Mouse (Mus musculus): ENCODE data around the gene Ptges. TPM values are rescaled to one million over a fixed set of nuclear protein-coding genes. Genes with fewer than 3 reads are reported as not detected.
"Not testable (repeated sequence)": the region's sequence is repeated elsewhere in the genome, so short reads cannot be mapped to it uniquely, and the experiment has no call there.

Gene Ptges
- polyA plus RNA-seq, 1 experiment: 12.3 TPM

DNA sequence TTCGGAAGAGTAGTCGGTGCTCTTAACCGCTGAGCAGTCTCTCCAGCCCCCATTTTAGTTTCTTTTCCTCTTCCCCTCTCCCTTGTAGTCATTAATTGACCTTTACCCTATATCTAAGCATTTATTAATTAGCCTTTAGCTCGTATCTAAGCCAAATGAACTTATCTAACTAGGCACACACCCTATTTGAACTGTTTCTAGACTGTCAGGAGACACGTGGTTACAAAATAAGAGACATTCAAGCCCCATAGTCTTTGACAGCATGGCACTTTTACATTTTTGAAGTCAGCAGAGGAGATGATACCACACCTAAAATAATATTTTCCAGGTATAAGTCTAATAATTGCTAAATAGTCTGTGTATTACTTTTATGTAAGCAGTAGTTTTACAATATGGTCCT lies 11.9 kb upstream of the Ptges start:
- Histone ChIP-seq H3K4me1 (replicated peaks; ENCODE audit: control insufficient read depth, insufficient read depth, low read length) (0 out of 2 replicates have a peak, but pooled peaks cover 2% of the 10 kb centered on the region), H3K27me3 (ENCODE audit: control insufficient read depth, insufficient read depth, low read length) (no peaks in the 10 kb centered on the region), H3K27ac (ENCODE audit: control insufficient read depth, insufficient read depth, low read length) (no peak overlapping the region), H3K4me3 (ENCODE audit: control insufficient read depth, insufficient read depth, low read length) (no peak overlapping the region), H3K36me3 (ENCODE audit: control insufficient read depth, insufficient read depth, low read length) (no peaks in the 10 kb centered on the region)
- WGBS: 88% methylated on average over 5 of the region's 5 CpGs
- TF ChIP-seq POLR2A (IDR thresholded peaks at IDR 0.05; ENCODE audit: control insufficient read depth, extremely low read depth, insufficient read depth, low read length, poor library complexity) (no peak), CTCF (IDR thresholded peaks at IDR 0.05; ENCODE audit: borderline replicate concordance, control insufficient read depth, extremely low read depth, insufficient read depth, low read length, poor library complexity) (no peak)
- DNase-seq: no peak

DNA sequence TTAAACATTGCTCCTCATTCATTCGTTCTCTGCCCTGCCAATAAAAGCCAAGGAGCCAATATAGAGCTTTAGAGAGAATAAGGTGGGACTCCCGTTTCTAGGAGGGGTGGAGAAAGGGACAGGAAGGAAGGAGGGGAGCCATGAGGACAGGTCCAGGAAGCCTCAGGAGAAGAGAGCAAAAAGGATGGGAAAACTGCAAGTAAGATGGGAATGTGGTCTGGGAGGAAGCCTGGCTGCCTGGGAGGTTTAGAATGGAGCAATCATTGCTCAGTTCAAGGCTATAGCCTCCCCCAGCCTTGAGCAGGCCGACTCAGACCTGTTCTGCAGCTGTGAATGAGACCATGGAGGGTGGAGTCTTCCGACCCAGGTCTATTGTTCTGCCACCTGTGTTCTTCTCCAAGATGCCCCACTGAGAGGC lies 8.9 kb upstream of the Ptges start:
- 77% methylated on average over 4 of the region's 4 CpGs for WGBS
- TF ChIP-seq CTCF (IDR thresholded peaks at IDR 0.05; ENCODE audit: borderline replicate concordance, control insufficient read depth, extremely low read depth, insufficient read depth, low read length, poor library complexity) (no peak), POLR2A (IDR thresholded peaks at IDR 0.05; ENCODE audit: control insufficient read depth, extremely low read depth, insufficient read depth, low read length, poor library complexity) (no peak)
- H3K4me1 ChIP-seq (replicated peaks; ENCODE audit: control insufficient read depth, insufficient read depth, low read length): 0 out of 2 replicates have a peak, but pooled peaks cover 2% of the 10 kb centered on the region
- DNase-seq: no peak
- H3K4me3 ChIP-seq (ENCODE audit: control insufficient read depth, insufficient read depth, low read length): no peak overlapping the region
- H3K36me3 ChIP-seq (ENCODE audit: control insufficient read depth, insufficient read depth, low read length): no peaks in the 10 kb centered on the region
- H3K27ac ChIP-seq (ENCODE audit: control insufficient read depth, insufficient read depth, low read length): no peak overlapping the region
- no peaks in the 10 kb centered on the region for H3K27me3 ChIP-seq (ENCODE audit: control insufficient read depth, insufficient read depth, low read length)

DNA sequence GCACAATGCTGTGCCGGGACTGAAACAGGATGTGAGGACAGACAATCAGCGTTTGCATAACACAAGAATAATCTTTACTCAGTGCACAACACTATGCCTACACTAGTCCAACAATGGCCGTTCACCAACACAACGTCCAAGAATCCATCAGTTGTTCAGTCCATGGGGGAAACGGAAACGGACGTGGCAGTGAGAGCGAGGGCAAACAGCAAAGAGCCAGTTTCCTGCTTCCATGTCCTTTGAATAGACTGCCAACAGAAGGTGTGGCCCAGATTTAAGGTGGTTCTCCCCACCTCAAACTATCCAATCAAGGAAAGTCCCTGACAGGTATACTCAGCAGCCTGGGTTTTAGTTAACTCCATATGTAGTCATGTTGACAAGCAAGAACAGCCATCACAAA lies 8.1 kb upstream of the Ptges start:
- no peak for DNase-seq
- TF ChIP-seq POLR2A (IDR thresholded peaks at IDR 0.05; ENCODE audit: control insufficient read depth, extremely low read depth, insufficient read depth, low read length, poor library complexity) (no peak), CTCF (IDR thresholded peaks at IDR 0.05; ENCODE audit: borderline replicate concordance, control insufficient read depth, extremely low read depth, insufficient read depth, low read length, poor library complexity) (no peak)
- WGBS: 80% methylated on average over 8 of the region's 8 CpGs

DNA sequence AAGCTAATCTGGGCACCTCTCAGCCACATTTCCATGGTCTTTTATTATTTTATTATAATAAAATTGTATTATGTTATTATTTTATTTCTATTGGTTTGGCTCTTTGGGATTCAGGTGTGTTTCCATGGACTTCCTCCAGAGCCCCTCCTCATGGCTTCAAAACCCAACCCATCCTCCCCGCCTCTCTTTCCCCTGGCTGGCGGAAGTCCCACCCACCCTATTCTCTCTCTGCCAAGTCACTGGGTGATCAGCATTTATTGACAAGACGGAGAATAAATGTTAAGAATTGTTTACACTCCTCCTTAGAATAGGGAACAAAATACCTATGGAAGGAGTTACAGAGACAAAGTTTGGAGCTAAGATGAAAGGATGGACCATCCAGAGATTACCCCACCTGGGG lies 7.1 kb upstream of the Ptges start:
- Histone ChIP-seq H3K27me3 (ENCODE audit: control insufficient read depth, insufficient read depth, low read length) (no peaks in the 10 kb centered on the region), H3K4me3 (ENCODE audit: control insufficient read depth, insufficient read depth, low read length) (no peak overlapping the region), H3K36me3 (ENCODE audit: control insufficient read depth, insufficient read depth, low read length) (no peaks in the 10 kb centered on the region), H3K4me1 (replicated peaks; ENCODE audit: control insufficient read depth, insufficient read depth, low read length) (no peaks in the 10 kb centered on the region), H3K27ac (ENCODE audit: control insufficient read depth, insufficient read depth, low read length) (no peak overlapping the region)
- DNase-seq: no peak
- TF ChIP-seq POLR2A (IDR thresholded peaks at IDR 0.05; ENCODE audit: control insufficient read depth, extremely low read depth, insufficient read depth, low read length, poor library complexity) (no peak), CTCF (IDR thresholded peaks at IDR 0.05; ENCODE audit: borderline replicate concordance, control insufficient read depth, extremely low read depth, insufficient read depth, low read length, poor library complexity) (no peak)
- WGBS: 95% methylated on average over 3 of the region's 3 CpGs

More for the DNA sequence above, 8.1 kb upstream of the Ptges start:
- Histone ChIP-seq H3K4me1 (replicated peaks; ENCODE audit: control insufficient read depth, insufficient read depth, low read length) (0 out of 2 replicates have a peak, but pooled peaks cover 2% of the 10 kb centered on the region), H3K27ac (ENCODE audit: control insufficient read depth, insufficient read depth, low read length) (no peak overlapping the region), H3K36me3 (ENCODE audit: control insufficient read depth, insufficient read depth, low read length) (no peaks in the 10 kb centered on the region), H3K4me3 (ENCODE audit: control insufficient read depth, insufficient read depth, low read length) (no peak overlapping the region), H3K27me3 (ENCODE audit: control insufficient read depth, insufficient read depth, low read length) (no peaks in the 10 kb centered on the region)

DNA sequence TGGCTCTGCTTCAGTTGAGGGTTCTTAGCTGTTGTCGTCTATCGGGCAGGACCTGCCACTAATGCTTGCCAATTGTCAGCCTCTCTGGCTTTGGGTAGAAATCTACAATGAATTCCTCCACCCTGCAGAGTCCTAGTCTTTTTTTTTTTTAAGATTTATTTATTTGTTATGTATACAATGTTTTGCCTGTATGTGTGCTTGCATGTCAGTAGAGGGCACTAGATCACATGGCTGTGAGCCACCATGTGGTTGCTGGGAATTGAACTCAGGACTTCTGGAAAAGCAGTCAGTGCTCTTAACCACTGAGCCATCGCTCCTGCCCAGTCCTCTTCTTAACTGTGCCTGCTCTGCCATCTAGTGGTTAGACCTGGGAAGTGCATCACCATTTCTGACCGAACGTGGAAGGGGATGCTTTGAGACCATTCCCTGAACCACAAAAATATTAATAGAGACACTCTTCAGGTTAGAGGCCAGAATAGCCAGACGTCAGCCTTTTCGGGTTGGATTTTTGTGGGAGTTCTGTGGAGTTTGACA lies 4.3 kb upstream of the Ptges start:
- no peaks in the 10 kb centered on the region for H3K36me3 ChIP-seq (ENCODE audit: control insufficient read depth, insufficient read depth, low read length)
- no peak overlapping the region for H3K4me3 ChIP-seq (ENCODE audit: control insufficient read depth, insufficient read depth, low read length)
- peaks cover 4% of the 10 kb centered on the region for H3K4me1 ChIP-seq (replicated peaks; ENCODE audit: control insufficient read depth, insufficient read depth, low read length)
- 20% methylated on average over 7 of the region's 7 CpGs for WGBS
- TF ChIP-seq POLR2A (IDR thresholded peaks at IDR 0.05; ENCODE audit: control insufficient read depth, extremely low read depth, insufficient read depth, low read length, poor library complexity): no peak
- peak; percentile 73 for DNase-seq
- no peak overlapping the region for H3K27ac ChIP-seq (ENCODE audit: control insufficient read depth, insufficient read depth, low read length)
- H3K27me3 ChIP-seq (ENCODE audit: control insufficient read depth, insufficient read depth, low read length): no peaks in the 10 kb centered on the region

DNA sequence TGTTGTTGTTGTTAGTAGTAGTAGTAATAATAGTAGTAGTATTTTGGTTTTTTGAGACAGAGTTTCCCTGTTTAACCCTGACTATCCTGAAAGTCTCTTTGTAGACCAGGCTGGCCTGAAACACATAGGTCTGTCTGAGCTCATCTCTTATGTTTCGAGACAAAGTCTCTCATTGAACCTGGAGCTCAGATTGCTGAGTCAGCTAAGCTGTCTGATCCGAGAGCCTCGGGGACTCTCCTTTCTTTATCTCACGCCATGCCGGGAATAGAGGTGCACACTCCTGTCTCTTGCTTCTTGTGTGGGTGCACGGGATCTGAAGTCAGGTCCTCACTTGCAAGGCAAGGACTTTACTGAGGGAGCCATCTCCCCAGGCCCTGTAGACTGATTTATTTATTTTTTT lies 3.4 kb upstream of the Ptges start:
- DNase-seq: no peak
- 90% methylated on average over 6 of the region's 6 CpGs for WGBS
- H3K36me3 ChIP-seq (ENCODE audit: control insufficient read depth, insufficient read depth, low read length): no peaks in the 10 kb centered on the region
- H3K4me3 ChIP-seq (ENCODE audit: control insufficient read depth, insufficient read depth, low read length): no peak overlapping the region
- no peaks in the 10 kb centered on the region for H3K27me3 ChIP-seq (ENCODE audit: control insufficient read depth, insufficient read depth, low read length)
- peaks cover 4% of the 10 kb centered on the region for H3K4me1 ChIP-seq (replicated peaks; ENCODE audit: control insufficient read depth, insufficient read depth, low read length)
- TF ChIP-seq CTCF (IDR thresholded peaks at IDR 0.05; ENCODE audit: borderline replicate concordance, control insufficient read depth, extremely low read depth, insufficient read depth, low read length, poor library complexity) (no peak), POLR2A (IDR thresholded peaks at IDR 0.05; ENCODE audit: control insufficient read depth, extremely low read depth, insufficient read depth, low read length, poor library complexity) (no peak)
- H3K27ac ChIP-seq (ENCODE audit: control insufficient read depth, insufficient read depth, low read length): no peak overlapping the region

DNA sequence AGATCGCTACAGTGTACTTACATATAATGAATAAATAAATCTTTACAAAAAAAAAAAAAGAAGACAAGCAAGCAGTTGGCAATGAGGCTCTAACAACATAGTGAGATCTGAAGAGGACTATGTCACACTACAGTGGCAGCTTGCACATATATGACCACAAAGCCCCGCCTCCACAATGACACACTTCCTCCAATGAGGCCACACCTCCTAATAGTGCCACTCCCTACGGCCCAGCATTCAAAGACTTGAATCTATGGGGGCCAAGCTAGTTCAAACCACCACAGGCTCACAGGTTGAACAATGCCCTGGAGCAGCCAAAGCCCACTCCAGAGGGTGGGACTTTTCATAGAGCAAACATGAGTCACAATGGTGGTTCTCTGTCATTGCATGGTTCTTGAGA lies 2.3 kb upstream of the Ptges start:
- Histone ChIP-seq H3K36me3 (ENCODE audit: control insufficient read depth, insufficient read depth, low read length) (no peaks in the 10 kb centered on the region), H3K27me3 (ENCODE audit: control insufficient read depth, insufficient read depth, low read length) (no peaks in the 10 kb centered on the region), H3K4me1 (replicated peaks; ENCODE audit: control insufficient read depth, insufficient read depth, low read length) (peaks cover 13% of the 10 kb centered on the region), H3K27ac (ENCODE audit: control insufficient read depth, insufficient read depth, low read length) (no peak overlapping the region), H3K4me3 (ENCODE audit: control insufficient read depth, insufficient read depth, low read length) (no peak overlapping the region)
- no peak for DNase-seq
- WGBS: 82% methylated on average over 3 of the region's 3 CpGs
- no peak for TF ChIP-seq POLR2A (IDR thresholded peaks at IDR 0.05; ENCODE audit: control insufficient read depth, extremely low read depth, insufficient read depth, low read length, poor library complexity)
- no peak for TF ChIP-seq CTCF (IDR thresholded peaks at IDR 0.05; ENCODE audit: borderline replicate concordance, control insufficient read depth, extremely low read depth, insufficient read depth, low read length, poor library complexity)

DNA sequence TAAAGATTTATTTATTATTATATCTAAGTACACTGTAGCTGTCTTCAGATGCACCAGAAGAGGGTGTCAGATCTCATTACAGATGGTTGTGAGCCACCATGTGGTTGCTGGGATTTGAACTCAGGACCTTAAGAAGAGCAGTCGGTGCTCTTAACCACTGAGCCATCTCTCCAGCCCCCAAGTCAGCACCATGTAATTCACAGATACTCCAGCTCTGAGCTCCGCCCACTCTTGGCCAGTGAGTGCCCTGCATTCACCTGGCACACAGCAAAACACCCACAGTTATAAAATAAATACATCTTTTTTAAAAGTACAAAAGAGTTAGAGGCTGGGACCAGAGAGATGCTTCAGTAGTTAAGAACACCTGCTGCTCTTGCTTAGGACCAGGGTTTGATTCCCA lies 1.2 kb upstream of the Ptges start:
- peaks cover 14% of the 10 kb centered on the region for H3K4me1 ChIP-seq (replicated peaks; ENCODE audit: control insufficient read depth, insufficient read depth, low read length)
- not testable (repeated sequence) for H3K27ac ChIP-seq (ENCODE audit: control insufficient read depth, insufficient read depth, low read length); DNase-seq; H3K36me3 ChIP-seq (ENCODE audit: control insufficient read depth, insufficient read depth, low read length); H3K27me3 ChIP-seq (ENCODE audit: control insufficient read depth, insufficient read depth, low read length); H3K4me3 ChIP-seq (ENCODE audit: control insufficient read depth, insufficient read depth, low read length)
- 97% methylated on average over 2 of the region's 2 CpGs for WGBS

Data from thymus, adult 2 months (tissue).